Mouse (Mus musculus) hindbrain, embryonic 10.5 days (tissue): ENCODE data around the gene Cited4. TPM values are rescaled to one million over a fixed set of nuclear protein-coding genes. Genes with fewer than 3 reads are reported as not detected.
A peak's percentile ranks its signal among the peaks of the same experiment; 100 is the strongest.

Experiments used
- DNase-seq: peaks from one replicate; pipeline ENCODE4 v3.0.0-alpha.2; 2017; ENCODE audit warnings: low spot score
- H3K27ac ChIP-seq: fragments of 300-500 bp; sonication (generic); 2 replicates; pipeline ENCODE4 v1.5.1; 2016; ENCODE audit warnings: mild to moderate bottlenecking, moderate library complexity
- H3K27me3 ChIP-seq: fragments of 300-500 bp; sonication (generic); 2 replicates; pipeline ENCODE4 v1.6.1; 2016; ENCODE audit warnings: mild to moderate bottlenecking; ENCODE audit not compliant: poor library complexity, insufficient read depth, severe bottlenecking
- H3K36me3 ChIP-seq: fragments of 300-500 bp; sonication (generic); 2 replicates; pipeline ENCODE4 v1.6.1; 2016; ENCODE audit warnings: mild to moderate bottlenecking, moderate library complexity
- H3K4me1 ChIP-seq: fragments of 300-500 bp; sonication (generic); replicated peaks from 2 replicates; pipeline ENCODE4 v1.6.1; 2016; ENCODE audit warnings: mild to moderate bottlenecking
- H3K4me3 ChIP-seq: fragments of 300-500 bp; sonication (generic); 2 replicates; pipeline ENCODE4 v1.5.1; 2016; ENCODE audit warnings: mild to moderate bottlenecking, moderate library complexity
- H3K9me3 ChIP-seq: fragments of 300-500 bp; sonication (generic); 2 replicates; pipeline ENCODE4 v1.6.1; 2016; ENCODE audit warnings: mild to moderate bottlenecking, moderate library complexity
- WGBS: fragments of 180-500 bp; shearing (Covaris S2); methylation state at CpG from one replicate; pipeline ENCODE4 v1.1.7; 2016; 5-methylcytosine and 5-hydroxymethylcytosine counted together
- polyA plus RNA-seq: library from polyadenylated mRNA; unstranded; fragments of >200 nt; fragmentation: Nextera tagmentation; extraction: Ambion mirVana; gene quantifications from 2 replicates; pipeline ENCODE4 v1.2.1, GENCODE M21; 2016

Gene Cited4
- polyA plus RNA-seq, 1 experiment from 2014 or later = 16.5 TPM

GRCm38 (mm10) chr4:120716765-120717164 lies 50.4 kb downstream of the Cited4 start:
- 22% methylated on average over 12 of the region's 12 CpGs for WGBS
- Histone ChIP-seq H3K27me3 (peaks cover 61% of the 10 kb centered on the region), H3K4me3 (peak overlapping the region; percentile 49), H3K9me3 (no peaks in the 10 kb centered on the region), H3K27ac (peak overlapping the region; percentile 68; the same call in 1 of the 2 replicates), H3K36me3 (no peaks in the 10 kb centered on the region), H3K4me1 (peaks cover 27% of the 10 kb centered on the region)
- DNase-seq = no peak

Other genes with a start within 250 kb of the Cited4 start
- 0.09 TPM in 1 of 2 replicates, not detected in the other for gene Slfnl1, start 134.3 kb upstream of the Cited4 start, polyA plus RNA-seq
- gene Ctps, start 96.3 kb upstream of the Cited4 start, polyA plus RNA-seq = 117 and 134 TPM in 2 replicates
- gene Gm8439, start 77.8 kb upstream of the Cited4 start, polyA plus RNA-seq = not detected in 2 replicates
- gene Kcnq4, start 82.0 kb downstream of the Cited4 start, polyA plus RNA-seq = 3.9 and 4.6 TPM in 2 replicates
- 124 and 135 TPM in 2 replicates for gene Nfyc, start 165.0 kb downstream of the Cited4 start, polyA plus RNA-seq
- gene Rims3, start 188.2 kb downstream of the Cited4 start, polyA plus RNA-seq = 3.9 and 5.2 TPM in 2 replicates